Mouse (Mus musculus) ES-Bruce4 (cell line): ENCODE data around the gene Zfp316. TPM values are rescaled to one million over a fixed set of nuclear protein-coding genes. Genes with fewer than 3 reads are reported as not detected.

Experiments used
- H3K27ac ChIP-seq: 2 replicates; pipeline ENCODE4 v1.5.1; 2012; ENCODE audit warnings: low read length, inconsistent platforms; ENCODE audit not compliant: insufficient read depth
- H3K27me3 ChIP-seq: 2 replicates; pipeline ENCODE4 v1.6.1; 2012; ENCODE audit warnings: mild to moderate bottlenecking, low read length, inconsistent platforms; ENCODE audit not compliant: control insufficient read depth, poor library complexity, insufficient read depth, severe bottlenecking
- H3K36me3 ChIP-seq: 2 replicates; pipeline ENCODE4 v1.6.1; 2012; ENCODE audit warnings: inconsistent platforms, mild to moderate bottlenecking, low read length, moderate library complexity; ENCODE audit not compliant: control insufficient read depth, poor library complexity, insufficient read depth, severe bottlenecking
- H3K4me1 ChIP-seq: one replicate; pipeline ENCODE4 v1.8.1; 2011; ENCODE audit warnings: low read length; ENCODE audit not compliant: control insufficient read depth, insufficient read depth
- H3K4me3 ChIP-seq: 2 replicates; pipeline ENCODE4 v1.5.1; 2011; ENCODE audit warnings: low read depth, mild to moderate bottlenecking, low read length
- H3K9ac ChIP-seq: 2 replicates; pipeline ENCODE4 v1.6.1; 2012; ENCODE audit warnings: low read depth, mild to moderate bottlenecking, inconsistent platforms; ENCODE audit not compliant: poor library complexity, severe bottlenecking
- H3K9me3 ChIP-seq: replicated peaks from 2 replicates; pipeline ENCODE4 v1.6.1; 2012; ENCODE audit warnings: mild to moderate bottlenecking, low read length, inconsistent platforms; ENCODE audit not compliant: control insufficient read depth, poor library complexity, insufficient read depth, severe bottlenecking
- CTCF ChIP-seq: IDR thresholded peaks from one replicate; pipeline ENCODE4 v1.8.1; 2011; ENCODE audit warnings: low read depth, low read length
- EP300 ChIP-seq: IDR thresholded peaks from 2 replicates; pipeline ENCODE4 v1.6.1; 2011; ENCODE audit warnings: low read depth, low read length; ENCODE audit not compliant: insufficient read depth
- POLR2A ChIP-seq: IDR thresholded peaks from one replicate; pipeline ENCODE4 v1.8.1; 2011; ENCODE audit warnings: low read length; ENCODE audit not compliant: insufficient read depth
- polyA plus RNA-seq: library from polyadenylated mRNA; stranded (reverse); fragments of >200 nt; gene quantifications from 2 replicates; pipeline ENCODE4 v1.2.4, GENCODE M21; 2011; ENCODE audit warnings: low read depth; ENCODE audit not compliant: missing spikeins, insufficient read depth, insufficient read length

Gene Zfp316
- polyA plus RNA-seq, 1 experiment: 2.3 TPM

DNA sequence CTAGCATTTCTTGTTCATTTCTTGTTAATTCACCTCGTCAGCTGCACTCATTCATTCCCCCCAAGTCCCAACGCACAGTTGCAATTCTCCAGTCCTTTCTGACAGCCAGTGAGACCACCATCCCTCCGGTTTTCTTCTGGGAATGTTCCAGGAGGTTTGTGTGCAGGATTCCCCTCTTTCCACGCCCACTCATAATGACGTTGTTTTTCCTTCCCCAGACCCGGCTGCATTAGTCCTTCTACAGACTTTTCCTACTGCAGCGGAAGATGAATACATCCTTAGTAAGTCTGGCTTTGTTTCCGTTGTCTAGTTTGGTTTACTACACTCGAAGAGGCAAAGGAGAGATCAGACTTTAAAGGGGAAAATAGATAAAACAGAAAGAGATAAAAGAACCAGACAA lies 33.8 kb downstream of the Zfp316 start:
- Histone ChIP-seq H3K9ac (no peak overlapping the region), H3K27ac (no peak overlapping the region), H3K9me3 (no peaks in the 10 kb centered on the region), H3K36me3 (no peaks in the 10 kb centered on the region), H3K4me3 (no peak overlapping the region), H3K4me1 (no peaks in the 10 kb centered on the region), H3K27me3 (no peaks in the 10 kb centered on the region)
- TF ChIP-seq POLR2A (no peak), EP300 (no peak), CTCF (no peak)

DNA sequence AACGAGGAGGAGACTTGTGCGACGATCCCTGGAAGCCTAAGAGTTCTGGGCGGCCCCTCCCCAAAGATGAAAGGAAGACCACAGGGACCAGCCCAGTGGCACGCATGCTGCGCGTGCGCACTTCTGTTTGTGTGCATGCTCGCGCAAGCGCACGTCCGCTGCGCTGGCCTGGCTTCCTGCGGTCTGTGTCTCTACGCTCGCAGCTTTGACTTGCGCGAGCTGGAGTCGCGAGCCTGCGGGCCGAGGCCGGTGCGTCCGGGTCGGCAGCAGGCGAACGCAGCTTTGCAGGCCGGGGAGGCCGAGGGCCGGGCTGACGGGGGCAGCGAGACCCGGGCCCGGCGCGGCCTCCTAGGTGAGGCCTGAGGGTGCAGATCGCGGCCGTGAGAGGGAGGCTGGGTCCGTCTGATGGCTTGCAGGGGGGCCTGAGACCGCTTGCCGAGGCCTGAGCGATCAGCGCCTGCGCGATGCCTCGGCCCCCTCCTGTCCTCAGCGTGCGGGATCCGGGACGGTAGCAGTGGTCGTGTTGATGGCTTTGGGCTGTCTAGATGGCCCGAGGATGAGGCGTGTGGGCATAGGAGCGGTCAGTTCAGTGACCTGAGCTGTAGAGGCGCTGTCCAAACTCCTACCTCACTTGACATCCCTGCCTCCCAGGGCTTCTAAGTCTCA lies 34.7 kb downstream of the Zfp316 start, which contains the start of gene Zfp12:
Gene Zfp12, plus strand, starts transcription at position 136 of the 666 bp plus-strand sequence.
- TF ChIP-seq POLR2A: peak; percentile 21
- no peak for TF ChIP-seq CTCF
- 0 out of 2 replicates have a peak, but pooled peaks have one; percentile 48 for TF ChIP-seq EP300
- Histone ChIP-seq H3K4me1 (no peaks in the 10 kb centered on the region), H3K4me3 (peak within 1 kb of the TSS; percentile 69), H3K27ac (no peak within 1 kb of the TSS), H3K9ac (peak within 1 kb of the TSS; percentile 49), H3K9me3 (no peaks in the 10 kb centered on the region), H3K27me3 (no peaks in the 10 kb centered on the region), H3K36me3 (no peaks in the 10 kb centered on the region)

DNA sequence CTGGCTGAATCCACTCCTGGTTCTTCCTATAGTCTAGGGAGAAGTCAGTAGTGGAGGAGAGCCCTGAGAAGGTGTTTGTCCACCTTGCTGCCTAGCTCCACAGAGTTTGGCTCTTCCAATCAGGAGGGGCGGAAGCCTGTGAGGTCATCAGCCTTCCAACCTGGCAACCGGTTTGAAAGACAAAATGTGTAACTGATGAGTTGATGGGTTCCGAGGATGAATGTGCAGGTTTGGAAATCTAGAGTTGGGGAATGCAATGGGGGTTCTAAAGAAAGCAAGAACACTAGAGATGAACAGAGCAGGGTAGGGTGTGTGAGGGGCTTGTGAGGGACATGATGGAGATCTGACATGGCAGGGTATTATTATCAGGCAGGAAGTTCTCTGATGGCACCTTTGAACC lies 43.0 kb downstream of the Zfp316 start, which contains the start of gene Spdye4a:
Gene Spdye4a, minus strand, starts transcription at position 101 of the 400 bp plus-strand sequence.
- Histone ChIP-seq H3K36me3 (no peaks in the 10 kb centered on the region), H3K27ac (no peak within 1 kb of the TSS), H3K9ac (no peak within 1 kb of the TSS), H3K4me3 (no peak within 1 kb of the TSS), H3K27me3 (no peaks in the 10 kb centered on the region), H3K9me3 (no peaks in the 10 kb centered on the region), H3K4me1 (no peaks in the 10 kb centered on the region)
- no peak for TF ChIP-seq POLR2A
- no peak for TF ChIP-seq EP300
- TF ChIP-seq CTCF: no peak

DNA sequence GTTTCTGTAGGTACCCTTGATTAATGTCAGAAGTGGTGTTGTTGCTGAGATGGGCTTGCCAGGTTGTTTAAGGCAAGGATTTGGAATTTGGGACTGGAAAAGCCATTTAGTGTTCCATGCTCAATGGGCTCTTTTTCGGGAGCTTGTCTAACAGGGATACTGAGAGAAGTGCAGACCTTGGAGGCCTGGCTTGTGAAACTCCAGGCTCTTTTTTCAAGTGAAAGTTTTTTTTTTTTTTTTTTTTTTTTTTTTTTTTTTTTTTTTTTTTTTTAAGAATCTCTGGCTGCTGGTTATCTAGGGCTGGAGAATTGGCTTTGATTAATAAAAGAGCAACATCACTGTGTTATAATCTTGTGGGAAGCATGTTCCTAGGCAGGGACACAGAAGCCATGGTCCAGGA lies 47.5 kb downstream of the Zfp316 start:
- no peaks in the 10 kb centered on the region for H3K27me3 ChIP-seq
- no peak overlapping the region for H3K9ac ChIP-seq
- no peak overlapping the region for H3K4me3 ChIP-seq
- H3K27ac ChIP-seq: no peak overlapping the region
- no peaks in the 10 kb centered on the region for H3K4me1 ChIP-seq
- TF ChIP-seq EP300 (no peak), POLR2A (no peak), CTCF (no peak)
- H3K9me3 ChIP-seq: no peaks in the 10 kb centered on the region
- H3K36me3 ChIP-seq: no peaks in the 10 kb centered on the region

DNA sequence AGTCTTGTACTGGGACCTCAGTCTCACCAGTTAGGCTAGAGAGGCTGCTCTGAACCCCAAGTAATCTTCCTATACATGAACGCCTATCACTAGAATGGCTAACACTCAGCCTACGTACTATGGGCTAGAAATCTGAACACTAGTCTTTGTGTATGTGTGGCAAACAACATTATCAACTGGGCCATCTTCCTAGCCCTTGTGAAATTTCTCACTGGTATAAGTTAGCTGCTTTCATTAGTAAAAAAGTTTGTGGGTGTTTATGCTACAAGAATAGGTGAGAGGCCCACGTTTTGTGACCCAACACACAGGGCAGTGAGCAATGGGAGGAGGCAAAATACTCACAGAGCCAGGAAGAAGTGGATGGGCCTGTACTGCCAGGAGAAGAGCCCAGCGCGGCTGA lies 48.8 kb downstream of the Zfp316 start:
- Histone ChIP-seq H3K4me3 (no peak overlapping the region), H3K27ac (no peak overlapping the region), H3K27me3 (no peaks in the 10 kb centered on the region), H3K9me3 (no peaks in the 10 kb centered on the region), H3K36me3 (no peaks in the 10 kb centered on the region), H3K4me1 (no peaks in the 10 kb centered on the region), H3K9ac (no peak overlapping the region)
- no peak for TF ChIP-seq EP300
- no peak for TF ChIP-seq CTCF
- no peak for TF ChIP-seq POLR2A

DNA sequence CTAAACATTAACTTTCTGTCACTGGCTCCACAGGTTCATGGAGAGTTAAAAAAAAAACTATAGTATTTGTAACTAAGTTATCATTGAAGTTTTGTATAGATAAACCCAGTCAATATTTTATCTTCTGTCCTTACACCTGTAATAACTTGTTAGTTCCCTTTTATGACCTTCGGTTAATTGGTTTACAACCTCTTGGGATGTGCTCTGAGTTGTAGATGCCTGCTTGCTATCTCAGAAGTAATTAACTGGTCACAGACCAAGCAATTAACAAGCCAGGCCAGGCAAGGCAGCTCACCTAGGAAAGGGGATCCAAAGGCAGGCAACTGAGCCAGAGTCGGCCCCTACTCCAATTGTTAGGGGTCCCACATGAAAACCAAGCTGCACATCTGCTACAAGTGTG lies 56.0 kb downstream of the Zfp316 start:
- H3K9ac ChIP-seq: no peak overlapping the region
- no peaks in the 10 kb centered on the region for H3K4me1 ChIP-seq
- TF ChIP-seq POLR2A: no peak
- no peaks in the 10 kb centered on the region for H3K36me3 ChIP-seq
- H3K4me3 ChIP-seq: no peak overlapping the region
- no peak overlapping the region for H3K27ac ChIP-seq
- no peaks in the 10 kb centered on the region for H3K27me3 ChIP-seq
- H3K9me3 ChIP-seq: no peaks in the 10 kb centered on the region
